Comparison of ENCODE assay signal across 8 mouse cellular contexts in genomic region chr2:146223176-146223905, GRCm38 (mm10). TPM values are rescaled to one million over a fixed set of nuclear protein-coding genes. Genes with fewer than 3 reads are reported as not detected.
DNase-seq lines count a peak whose midpoint lies in the region; ATAC-seq and TF ChIP-seq lines count a peak whose summit lies in the region.

No protein-coding gene starts in this region.

- no peaks in the 10 kb centered on the region for H3K9me3 ChIP-seq in embryonic facial prominence, embryonic 14.5 days (ENCODE audit: control insufficient read depth, low read length)
- no peaks in the 10 kb centered on the region for H3K9me3 ChIP-seq in intestine, postnatal 0 days (ENCODE audit: control insufficient read depth)
- no peaks in the 10 kb centered on the region for H3K9me3 ChIP-seq in midbrain, postnatal 0 days (ENCODE audit: low read length)

- H3K27ac ChIP-seq in embryonic facial prominence, embryonic 14.5 days (replicated peaks; ENCODE audit: low read depth, low read length), result 0 out of 2 replicates have a peak overlapping the region, but pooled peaks have one; percentile 39
- no peak overlapping the region for H3K27ac ChIP-seq in intestine, postnatal 0 days (ENCODE audit: low read depth, low read length)
- peak overlapping the region; percentile 82 for H3K27ac ChIP-seq in midbrain, postnatal 0 days (ENCODE audit: low read depth, low read length)

- WGBS in embryonic facial prominence, embryonic 14.5 days, result 0% methylated on average over 21 of the region's 75 CpGs
- WGBS in intestine, postnatal 0 days, result 1% methylated on average over 71 of the region's 75 CpGs
- WGBS in midbrain, postnatal 0 days, result under 1% methylated on average over 53 of the region's 75 CpGs

- peak overlapping the region; percentile 99 for H3K4me2 ChIP-seq in embryonic facial prominence, embryonic 14.5 days (ENCODE audit: low read depth, low read length)
- peak overlapping the region; percentile 86 for H3K4me2 ChIP-seq in intestine, postnatal 0 days (replicated peaks; ENCODE audit: low read depth)
- H3K4me2 ChIP-seq in midbrain, postnatal 0 days (ENCODE audit: low read depth, low read length, poor library complexity, severe bottlenecking), result peak overlapping the region; percentile 88

- no peak; the same call in 1 of the 2 replicates for TF ChIP-seq CTCF in intestine, postnatal 0 days (IDR thresholded peaks at IDR 0.05; ENCODE audit: low read depth)
- TF ChIP-seq CTCF in midbrain, postnatal 0 days (IDR thresholded peaks at IDR 0.05), result peak; percentile 12; the same call in 1 of the 2 replicates

- peak overlapping the region; percentile 50 for H3K4me3 ChIP-seq in embryonic facial prominence, embryonic 14.5 days (ENCODE audit: low read depth, low read length)
- H3K4me3 ChIP-seq in intestine, postnatal 0 days (ENCODE audit: low read depth, low read length), result peak overlapping the region; percentile 51
- H3K4me3 ChIP-seq in midbrain, postnatal 0 days (ENCODE audit: low read depth, low read length), result peak overlapping the region; percentile 72

- peak; percentile 27 to 50 for DNase-seq in layer of hippocampus, postnatal 10 days (ENCODE audit: low spot score in 2 of 2)
- DNase-seq in layer of hippocampus, adult 9-11 months, result no peak
- DNase-seq in adrenal gland, postnatal 14 days, result peak; percentile 36
- DNase-seq in embryonic facial prominence, embryonic 14.5 days (ENCODE audit: low spot score), result no peak
- peak; percentile 46 for DNase-seq in midbrain, postnatal 0 days (ENCODE audit: low spot score)
- no peak for DNase-seq in c-Kit-positive CD71-positive TER-119-positive erythroid progenitor cells, embryonic 14.5 days (ENCODE audit: low spot score)

- peaks cover 96% of the 10 kb centered on the region for H3K27me3 ChIP-seq in embryonic facial prominence, embryonic 14.5 days (replicated peaks; ENCODE audit: control insufficient read depth, insufficient read depth, low read length)
- H3K27me3 ChIP-seq in intestine, postnatal 0 days (replicated peaks; ENCODE audit: control insufficient read depth, insufficient read depth, low read length), result peaks cover 92% of the 10 kb centered on the region
- peaks cover 17% of the 10 kb centered on the region for H3K27me3 ChIP-seq in midbrain, postnatal 0 days (ENCODE audit: insufficient read depth, low read length)

- H3K9ac ChIP-seq in embryonic facial prominence, embryonic 14.5 days (ENCODE audit: low read depth, low read length), result peak overlapping the region; percentile 58
- H3K9ac ChIP-seq in intestine, postnatal 0 days (ENCODE audit: low read depth, low read length), result no peak overlapping the region
- peak overlapping the region; percentile 79 for H3K9ac ChIP-seq in midbrain, postnatal 0 days (replicated peaks; ENCODE audit: low read length, poor library complexity, severe bottlenecking)

- no peaks in the 10 kb centered on the region for H3K36me3 ChIP-seq in embryonic facial prominence, embryonic 14.5 days (ENCODE audit: control insufficient read depth, insufficient read depth, low read length)
- H3K36me3 ChIP-seq in intestine, postnatal 0 days (ENCODE audit: control insufficient read depth, insufficient read depth), result no peaks in the 10 kb centered on the region
- no peaks in the 10 kb centered on the region for H3K36me3 ChIP-seq in midbrain, postnatal 0 days (ENCODE audit: insufficient read depth, low read length)

- no peak for ATAC-seq in embryonic facial prominence, embryonic 14.5 days (ENCODE audit: low read depth)
- peak; percentile 18; the same call in 1 of the 2 replicates for ATAC-seq in intestine, postnatal 0 days
- ATAC-seq in midbrain, postnatal 0 days (ENCODE audit: low FRiP score), result peak; percentile 14; the same call in 1 of the 2 replicates
- no peak for ATAC-seq in activated CD4-positive, CD25-positive, alpha-beta regulatory T cell, adult 4 months

- peaks cover 22% of the 10 kb centered on the region for H3K4me1 ChIP-seq in embryonic facial prominence, embryonic 14.5 days (ENCODE audit: control insufficient read depth, insufficient read depth, low read length)
- H3K4me1 ChIP-seq in intestine, postnatal 0 days (replicated peaks; ENCODE audit: control insufficient read depth, insufficient read depth, low read length), result peaks cover 9% of the 10 kb centered on the region
- peaks cover 4% of the 10 kb centered on the region; the same call in 1 of the 2 replicates for H3K4me1 ChIP-seq in midbrain, postnatal 0 days (ENCODE audit: insufficient read depth, low read length)

RNA-seq across cellular contexts. Expression of gene Insm1, which starts 1.6 kb away (rescaled TPM):
- 10 to 100 TPM in 1 of 2 experiments, 1 to 10 TPM in 1; 9.7 to 10.4 TPM for total RNA-seq in layer of hippocampus, postnatal 10 days (2021)
- total RNA-seq in adrenal gland, postnatal 14 days (2021), result 6.0 and 6.8 TPM in 2 replicates
- polyA plus RNA-seq in embryonic facial prominence, embryonic 14.5 days (2014; fragmentation: Nextera tagmentation; extraction: Ambion mirVana), result 1.0 and 1.3 TPM in 2 replicates
- 0.43 and 0.48 TPM in 2 replicates for polyA plus RNA-seq in intestine, postnatal 0 days (2015; fragmentation: Nextera tagmentation; extraction: Ambion mirVana)
- total RNA-seq in midbrain, postnatal 0 days (2014; rRNA removed), result 13.9 and 20.6 TPM in 2 replicates
- polyA plus RNA-seq in midbrain, postnatal 0 days (2015; fragmentation: Nextera tagmentation; extraction: Ambion mirVana), result 1.5 and 1.9 TPM in 2 replicates
- polyA plus RNA-seq in activated CD4-positive, CD25-positive, alpha-beta regulatory T cell, adult 4 months (2017; shearing (Covaris generic)), result not detected

Comparison
In these comparisons a context has a peak if more than half of its experiments do, and no peak if none do; other contexts are left out.
1. DNase-seq: peak in layer of hippocampus, postnatal 10 days (2 of 2), adrenal gland, postnatal 14 days (single experiment) and midbrain, postnatal 0 days (single experiment); none in layer of hippocampus, adult 9-11 months (single experiment), embryonic facial prominence, embryonic 14.5 days (single experiment) and c-Kit-positive CD71-positive TER-119-positive erythroid progenitor cells, embryonic 14.5 days (single experiment).
2. ATAC-seq: peak in intestine, postnatal 0 days (single experiment) and midbrain, postnatal 0 days (single experiment); none in embryonic facial prominence, embryonic 14.5 days (single experiment) and activated CD4-positive, CD25-positive, alpha-beta regulatory T cell, adult 4 months (single experiment).
3. Peak in every context shown above with its lines, with median percentiles within 50 percentile points of each other: H3K4me2 ChIP-seq and H3K4me3 ChIP-seq.